Mouse (Mus musculus): ENCODE data around the gene Aff3. TPM values are rescaled to one million over a fixed set of nuclear protein-coding genes. Genes with fewer than 3 reads are reported as not detected.

Aff3 gene
- polyA plus RNA-seq, 1 experiment from 2014 or later: 1.9 TPM

- Histone ChIP-seq H3K4me1 (replicated peaks; ENCODE audit: control insufficient read depth, insufficient read depth) (no peaks in the 10 kb centered on the region), H3K4me2 (replicated peaks; ENCODE audit: low read depth) (no peak overlapping the region), H3K9me3 (ENCODE audit: control insufficient read depth, low read length) (no peaks in the 10 kb centered on the region), H3K4me3 (ENCODE audit: low read depth, low read length) (no peak overlapping the region), H3K27me3 (ENCODE audit: control insufficient read depth, insufficient read depth, low read length) (no peaks in the 10 kb centered on the region), H3K9ac (ENCODE audit: low read length) (0 out of 2 replicates have a peak overlapping the region, but pooled peaks have one; percentile 14), H3K27ac (replicated peaks) (0 out of 2 replicates have a peak overlapping the region, but pooled peaks have one; percentile 18), H3K36me3 (ENCODE audit: control insufficient read depth, insufficient read depth, low read length) (no peaks in the 10 kb centered on the region)
- DNase-seq (ENCODE audit: low spot score) (peak; percentile 50), ATAC-seq (ENCODE audit: low FRiP score, low TSS enrichment) (peak; percentile 56; the same call in 1 of the 2 replicates)
- WGBS: 50% methylated on average over 7 of the region's 7 CpGs
- TF ChIP-seq EP300 (optimal IDR thresholded peaks at IDR 0.05): no peak
- no peak for TF ChIP-seq CTCF (IDR thresholded peaks at IDR 0.05; ENCODE audit: low read depth)
These were observed 356.7 kb downstream of the Aff3 start for GRCm38 (mm10) chr1:38307821-38308704.

GRCm38 (mm10) chr1:38307234-38307633 is 357.5 kb downstream of the Aff3 start:
- Histone ChIP-seq H3K4me3 (ENCODE audit: low read depth, low read length) (no peak overlapping the region), H3K9me3 (ENCODE audit: control insufficient read depth, low read length) (no peaks in the 10 kb centered on the region), H3K9ac (ENCODE audit: low read length) (no peak overlapping the region), H3K27me3 (ENCODE audit: control insufficient read depth, insufficient read depth, low read length) (no peaks in the 10 kb centered on the region), H3K4me1 (replicated peaks; ENCODE audit: control insufficient read depth, insufficient read depth) (no peaks in the 10 kb centered on the region), H3K27ac (replicated peaks) (no peak overlapping the region), H3K36me3 (ENCODE audit: control insufficient read depth, insufficient read depth, low read length) (no peaks in the 10 kb centered on the region), H3K4me2 (replicated peaks; ENCODE audit: low read depth) (no peak overlapping the region)
- no peak for DNase-seq (ENCODE audit: low spot score)
- 92% methylated on average over 11 of the region's 11 CpGs for WGBS
- ATAC-seq (ENCODE audit: low FRiP score, low TSS enrichment): no peak
- TF ChIP-seq CTCF (IDR thresholded peaks at IDR 0.05; ENCODE audit: low read depth) (peak; percentile 42; the same call in 1 of the 2 replicates), EP300 (optimal IDR thresholded peaks at IDR 0.05) (no peak)

GRCm38 (mm10) chr1:38306146-38306545 is 358.6 kb downstream of the Aff3 start:
- Histone ChIP-seq H3K4me1 (replicated peaks; ENCODE audit: control insufficient read depth, insufficient read depth) (no peaks in the 10 kb centered on the region), H3K36me3 (ENCODE audit: control insufficient read depth, insufficient read depth, low read length) (no peaks in the 10 kb centered on the region), H3K9ac (ENCODE audit: low read length) (no peak overlapping the region), H3K4me2 (replicated peaks; ENCODE audit: low read depth) (no peak overlapping the region), H3K27me3 (ENCODE audit: control insufficient read depth, insufficient read depth, low read length) (no peaks in the 10 kb centered on the region), H3K9me3 (ENCODE audit: control insufficient read depth, low read length) (no peaks in the 10 kb centered on the region), H3K27ac (replicated peaks) (no peak overlapping the region), H3K4me3 (ENCODE audit: low read depth, low read length) (no peak overlapping the region)
- DNase-seq (ENCODE audit: low spot score) (no peak), ATAC-seq (ENCODE audit: low FRiP score, low TSS enrichment) (no peak)
- TF ChIP-seq CTCF (IDR thresholded peaks at IDR 0.05; ENCODE audit: low read depth) (no peak), EP300 (optimal IDR thresholded peaks at IDR 0.05) (no peak)
- 91% methylated on average over 7 of the region's 7 CpGs for WGBS

GRCm38 (mm10) chr1:38304376-38304775 is 360.4 kb downstream of the Aff3 start:
- no peaks in the 10 kb centered on the region for H3K36me3 ChIP-seq (ENCODE audit: control insufficient read depth, insufficient read depth, low read length)
- ATAC-seq (ENCODE audit: low FRiP score, low TSS enrichment) (no peak), DNase-seq (ENCODE audit: low spot score) (no peak)
- no peak overlapping the region for H3K4me3 ChIP-seq (ENCODE audit: low read depth, low read length)
- H3K4me2 ChIP-seq (replicated peaks; ENCODE audit: low read depth): no peak overlapping the region
- TF ChIP-seq EP300 (optimal IDR thresholded peaks at IDR 0.05) (no peak), CTCF (IDR thresholded peaks at IDR 0.05; ENCODE audit: low read depth) (no peak)
- no peaks in the 10 kb centered on the region for H3K4me1 ChIP-seq (replicated peaks; ENCODE audit: control insufficient read depth, insufficient read depth)
- no peak overlapping the region for H3K9ac ChIP-seq (ENCODE audit: low read length)
- H3K27me3 ChIP-seq (ENCODE audit: control insufficient read depth, insufficient read depth, low read length): no peaks in the 10 kb centered on the region
- no peaks in the 10 kb centered on the region for H3K9me3 ChIP-seq (ENCODE audit: control insufficient read depth, low read length)
- no peak overlapping the region for H3K27ac ChIP-seq (replicated peaks)
- WGBS: 64% methylated on average over 11 of the region's 11 CpGs

GRCm38 (mm10) chr1:38298291-38298690 is 366.5 kb downstream of the Aff3 start:
- ATAC-seq (ENCODE audit: low FRiP score, low TSS enrichment) (no peak), DNase-seq (ENCODE audit: low spot score) (no peak)
- Histone ChIP-seq H3K27me3 (ENCODE audit: control insufficient read depth, insufficient read depth, low read length) (no peaks in the 10 kb centered on the region), H3K27ac (replicated peaks) (no peak overlapping the region), H3K4me3 (ENCODE audit: low read depth, low read length) (no peak overlapping the region), H3K4me2 (replicated peaks; ENCODE audit: low read depth) (no peak overlapping the region), H3K9me3 (ENCODE audit: control insufficient read depth, low read length) (no peaks in the 10 kb centered on the region), H3K4me1 (replicated peaks; ENCODE audit: control insufficient read depth, insufficient read depth) (no peaks in the 10 kb centered on the region), H3K36me3 (ENCODE audit: control insufficient read depth, insufficient read depth, low read length) (no peaks in the 10 kb centered on the region), H3K9ac (ENCODE audit: low read length) (no peak overlapping the region)
- WGBS: 76% methylated on average over 3 of the region's 3 CpGs
- no peak for TF ChIP-seq EP300 (optimal IDR thresholded peaks at IDR 0.05)
- no peak for TF ChIP-seq CTCF (IDR thresholded peaks at IDR 0.05; ENCODE audit: low read depth)

- 75% methylated on average over 6 of the region's 6 CpGs for WGBS
- Histone ChIP-seq H3K9me3 (ENCODE audit: control insufficient read depth, low read length) (no peaks in the 10 kb centered on the region), H3K4me1 (replicated peaks; ENCODE audit: control insufficient read depth, insufficient read depth) (no peaks in the 10 kb centered on the region), H3K4me2 (replicated peaks; ENCODE audit: low read depth) (no peak overlapping the region), H3K36me3 (ENCODE audit: control insufficient read depth, insufficient read depth, low read length) (no peaks in the 10 kb centered on the region), H3K4me3 (ENCODE audit: low read depth, low read length) (no peak overlapping the region), H3K27me3 (ENCODE audit: control insufficient read depth, insufficient read depth, low read length) (no peaks in the 10 kb centered on the region), H3K9ac (ENCODE audit: low read length) (no peak overlapping the region), H3K27ac (replicated peaks) (no peak overlapping the region)
- no peak for DNase-seq (ENCODE audit: low spot score)
- TF ChIP-seq EP300 (optimal IDR thresholded peaks at IDR 0.05) (no peak), CTCF (IDR thresholded peaks at IDR 0.05; ENCODE audit: low read depth) (no peak)
- ATAC-seq (ENCODE audit: low FRiP score, low TSS enrichment): no peak
These were observed 369.8 kb downstream of the Aff3 start for GRCm38 (mm10) chr1:38294906-38295305.

Measured in stomach, postnatal 0 days (tissue).